Mouse (Mus musculus): ENCODE data around the gene 1600015I10Rik. TPM values are rescaled to one million over a fixed set of nuclear protein-coding genes. Genes with fewer than 3 reads are reported as not detected.
"Not testable (repeated sequence)": the region's sequence is repeated elsewhere in the genome, so short reads cannot be mapped to it uniquely, and the experiment has no call there.

1600015I10Rik gene
- not detected in 2 replicates for polyA plus RNA-seq (2014; fragmentation: Nextera tagmentation; extraction: Ambion mirVana)

DNA sequence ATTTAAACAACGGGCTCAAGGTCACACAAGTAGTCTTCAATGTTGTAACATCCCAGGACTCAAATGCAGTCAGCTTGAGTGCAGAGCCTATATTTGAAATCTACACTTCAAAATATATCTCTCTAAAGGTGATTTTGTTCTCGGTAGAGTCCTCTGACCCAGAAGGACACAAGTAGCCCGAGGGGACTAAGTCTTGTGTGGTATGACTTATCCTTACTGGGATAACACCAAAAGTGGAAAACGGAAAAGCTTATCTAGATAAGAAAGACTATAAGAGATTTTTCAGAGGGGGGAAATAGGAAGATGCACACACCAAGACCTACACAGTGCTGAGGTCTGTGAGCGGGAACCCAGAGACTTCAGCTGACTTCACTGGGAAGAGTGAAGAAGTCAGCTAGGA, at the start of gene 1600015I10Rik:
TSS of gene 1600015I10Rik (plus strand) at position 301 of the 400 bp plus-strand sequence.
- no peak within 1 kb of the TSS for H3K4me3 ChIP-seq (ENCODE audit: low read depth, low read length)
- ATAC-seq (ENCODE audit: low FRiP score) (no peak), DNase-seq (ENCODE audit: low spot score, missing footprints) (no peak)
- H3K9ac ChIP-seq (ENCODE audit: low read length) = no peak within 1 kb of the TSS
- no peak within 1 kb of the TSS for H3K27ac ChIP-seq (ENCODE audit: low read depth, low read length)
- no peaks in the 10 kb centered on the region for H3K27me3 ChIP-seq (ENCODE audit: control insufficient read depth, insufficient read depth, low read length)
- no peak within 1 kb of the TSS for H3K4me2 ChIP-seq
- WGBS = 92% methylated on average over 5 of the region's 5 CpGs
- no peaks in the 10 kb centered on the region for H3K9me3 ChIP-seq (ENCODE audit: control insufficient read depth, low read length)
- no peaks in the 10 kb centered on the region for H3K4me1 ChIP-seq (ENCODE audit: control insufficient read depth, insufficient read depth, low read length)
- H3K36me3 ChIP-seq (ENCODE audit: control insufficient read depth, insufficient read depth, low read length) = no peaks in the 10 kb centered on the region

- Histone ChIP-seq H3K4me1 (ENCODE audit: control insufficient read depth, insufficient read depth, low read length) (no peaks in the 10 kb centered on the region), H3K36me3 (ENCODE audit: control insufficient read depth, insufficient read depth, low read length) (no peaks in the 10 kb centered on the region), H3K9me3 (ENCODE audit: control insufficient read depth, low read length) (no peaks in the 10 kb centered on the region), H3K4me3 (ENCODE audit: low read depth, low read length) (no peak overlapping the region), H3K4me2 (no peak overlapping the region), H3K27ac (ENCODE audit: low read depth, low read length) (no peak overlapping the region), H3K27me3 (ENCODE audit: control insufficient read depth, insufficient read depth, low read length) (no peaks in the 10 kb centered on the region), H3K9ac (ENCODE audit: low read length) (no peak overlapping the region)
- WGBS = 70% methylated on average over 4 of the region's 4 CpGs
- DNase-seq (ENCODE audit: low spot score, missing footprints) (no peak), ATAC-seq (ENCODE audit: low FRiP score) (no peak)
Observed at GRCm38 (mm10) chr6:48894203-48894602, 35.5 kb upstream of the 1600015I10Rik start.

DNA sequence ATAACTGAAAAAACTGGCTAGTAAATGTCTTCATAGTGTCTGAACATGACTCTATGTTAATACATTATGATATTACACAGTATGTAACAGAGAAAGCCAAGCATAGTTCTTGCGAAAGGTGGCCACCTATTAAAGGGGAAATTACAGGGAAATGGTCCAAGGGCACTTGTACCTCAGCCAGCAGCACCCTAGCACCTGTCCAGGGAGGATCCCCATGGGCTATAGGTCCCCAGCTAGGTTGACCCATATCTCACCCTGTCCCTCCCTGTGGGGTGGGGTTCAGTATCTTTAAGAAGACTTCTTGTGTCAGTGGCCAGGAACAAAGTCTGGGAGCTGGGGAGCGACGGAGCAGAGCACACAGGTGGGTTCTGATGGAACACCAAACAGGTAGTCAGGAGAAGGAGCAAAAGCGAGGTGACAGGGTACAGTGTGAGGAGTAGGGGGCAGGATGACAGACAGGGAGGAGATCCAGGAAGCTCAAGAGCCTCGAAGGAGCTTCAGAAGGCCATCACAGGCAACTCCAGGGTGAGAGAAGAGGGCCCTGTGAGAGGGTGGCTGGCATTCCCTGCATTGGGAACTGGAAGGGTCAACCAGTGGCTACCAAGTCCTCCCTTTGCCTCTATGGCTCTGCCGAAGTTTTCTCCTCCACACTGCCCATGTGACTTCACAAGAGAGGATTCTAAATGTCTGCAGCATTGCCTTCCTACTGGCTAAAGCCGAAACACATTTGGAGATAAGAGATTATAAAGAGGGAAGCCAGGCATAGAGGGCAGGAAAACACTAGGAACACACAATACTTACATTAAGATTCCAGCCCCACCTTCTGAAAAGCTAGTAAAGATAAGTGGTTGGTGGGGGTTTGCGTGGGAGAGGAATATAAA, 34.5 kb upstream of the 1600015I10Rik start:
- Histone ChIP-seq H3K27me3 (ENCODE audit: control insufficient read depth, insufficient read depth, low read length) (no peaks in the 10 kb centered on the region), H3K4me1 (ENCODE audit: control insufficient read depth, insufficient read depth, low read length) (no peaks in the 10 kb centered on the region), H3K36me3 (ENCODE audit: control insufficient read depth, insufficient read depth, low read length) (no peaks in the 10 kb centered on the region), H3K27ac (ENCODE audit: low read depth, low read length) (no peak overlapping the region), H3K4me2 (no peak overlapping the region), H3K4me3 (ENCODE audit: low read depth, low read length) (no peak overlapping the region), H3K9ac (ENCODE audit: low read length) (no peak overlapping the region), H3K9me3 (ENCODE audit: control insufficient read depth, low read length) (no peaks in the 10 kb centered on the region)
- no peak for ATAC-seq (ENCODE audit: low FRiP score)
- WGBS = 86% methylated on average over 8 of the region's 8 CpGs
- no peak for DNase-seq (ENCODE audit: low spot score, missing footprints)

- no peak for DNase-seq (ENCODE audit: low spot score, missing footprints)
- no peak overlapping the region for H3K9ac ChIP-seq (ENCODE audit: low read length)
- WGBS = 87% methylated on average over 5 of the region's 5 CpGs
- H3K9me3 ChIP-seq (ENCODE audit: control insufficient read depth, low read length) = no peaks in the 10 kb centered on the region
- no peaks in the 10 kb centered on the region for H3K36me3 ChIP-seq (ENCODE audit: control insufficient read depth, insufficient read depth, low read length)
- no peak for ATAC-seq (ENCODE audit: low FRiP score)
- no peaks in the 10 kb centered on the region for H3K4me1 ChIP-seq (ENCODE audit: control insufficient read depth, insufficient read depth, low read length)
- no peak overlapping the region for H3K4me2 ChIP-seq
- no peak overlapping the region for H3K27ac ChIP-seq (ENCODE audit: low read depth, low read length)
- no peaks in the 10 kb centered on the region for H3K27me3 ChIP-seq (ENCODE audit: control insufficient read depth, insufficient read depth, low read length)
- H3K4me3 ChIP-seq (ENCODE audit: low read depth, low read length) = no peak overlapping the region
Observed at GRCm38 (mm10) chr6:48895941-48896340, 33.8 kb upstream of the 1600015I10Rik start.

DNA sequence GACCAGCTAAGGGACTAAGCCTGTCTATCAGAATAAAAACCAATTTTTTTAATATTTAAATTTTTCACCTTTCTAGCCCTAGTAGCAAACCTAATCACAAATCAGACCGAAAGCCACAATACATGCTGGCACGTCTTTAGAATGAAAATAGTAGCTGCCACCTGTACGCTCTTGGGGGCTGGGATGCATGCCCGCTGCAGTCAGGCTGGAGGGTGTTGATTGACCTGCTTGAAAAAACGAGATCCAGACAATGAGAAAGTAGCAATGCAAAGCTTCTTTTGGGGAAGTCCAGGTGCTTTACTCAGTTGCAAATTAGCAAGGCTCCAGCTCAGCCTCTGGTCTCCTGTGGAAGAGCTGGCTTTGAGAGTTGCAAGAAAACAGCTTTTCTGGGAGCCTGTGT, 32.7 kb upstream of the 1600015I10Rik start:
- H3K4me3 ChIP-seq (ENCODE audit: low read depth, low read length) = no peak overlapping the region
- WGBS = 87% methylated on average over 5 of the region's 5 CpGs
- no peaks in the 10 kb centered on the region for H3K4me1 ChIP-seq (ENCODE audit: control insufficient read depth, insufficient read depth, low read length)
- no peak overlapping the region for H3K4me2 ChIP-seq
- no peak for DNase-seq (ENCODE audit: low spot score, missing footprints)
- no peaks in the 10 kb centered on the region for H3K36me3 ChIP-seq (ENCODE audit: control insufficient read depth, insufficient read depth, low read length)
- H3K27me3 ChIP-seq (ENCODE audit: control insufficient read depth, insufficient read depth, low read length) = no peaks in the 10 kb centered on the region
- no peaks in the 10 kb centered on the region for H3K9me3 ChIP-seq (ENCODE audit: control insufficient read depth, low read length)
- no peak overlapping the region for H3K27ac ChIP-seq (ENCODE audit: low read depth, low read length)
- H3K9ac ChIP-seq (ENCODE audit: low read length) = no peak overlapping the region
- ATAC-seq (ENCODE audit: low FRiP score) = no peak

DNA sequence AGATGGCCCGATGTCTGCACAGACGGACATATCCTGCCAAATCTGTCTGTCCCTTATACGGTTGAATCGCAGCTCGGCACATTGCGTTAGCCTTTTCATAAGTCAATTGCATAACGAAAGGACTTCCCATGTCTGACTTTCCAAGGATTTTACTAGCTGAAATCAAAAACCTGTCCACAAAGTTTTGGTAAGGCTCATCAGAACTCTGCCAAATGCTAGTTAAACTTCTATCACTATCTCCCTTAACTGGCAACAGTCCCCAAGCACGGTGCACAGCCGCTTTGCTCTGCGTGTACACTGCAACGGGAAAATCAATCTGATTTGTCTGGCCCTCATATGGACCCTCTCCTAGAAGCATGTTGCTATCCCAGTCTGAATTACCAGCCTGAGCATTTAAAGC, 28.4 kb upstream of the 1600015I10Rik start:
- H3K4me3 ChIP-seq (ENCODE audit: low read depth, low read length); DNase-seq (ENCODE audit: low spot score, missing footprints); H3K9ac ChIP-seq (ENCODE audit: low read length); H3K4me2 ChIP-seq; H3K4me1 ChIP-seq (ENCODE audit: control insufficient read depth, insufficient read depth, low read length); ATAC-seq (ENCODE audit: low FRiP score); H3K27me3 ChIP-seq (ENCODE audit: control insufficient read depth, insufficient read depth, low read length); H3K36me3 ChIP-seq (ENCODE audit: control insufficient read depth, insufficient read depth, low read length); H3K9me3 ChIP-seq (ENCODE audit: control insufficient read depth, low read length); H3K27ac ChIP-seq (ENCODE audit: low read depth, low read length): not testable (repeated sequence)
- WGBS = 96% methylated on average over 11 of the region's 11 CpGs

GRCm38 (mm10) chr6:48902511-48903406, 26.9 kb upstream of the 1600015I10Rik start:
- WGBS = 89% methylated on average over 17 of the region's 17 CpGs
- ATAC-seq (ENCODE audit: low FRiP score) = no peak

DNA sequence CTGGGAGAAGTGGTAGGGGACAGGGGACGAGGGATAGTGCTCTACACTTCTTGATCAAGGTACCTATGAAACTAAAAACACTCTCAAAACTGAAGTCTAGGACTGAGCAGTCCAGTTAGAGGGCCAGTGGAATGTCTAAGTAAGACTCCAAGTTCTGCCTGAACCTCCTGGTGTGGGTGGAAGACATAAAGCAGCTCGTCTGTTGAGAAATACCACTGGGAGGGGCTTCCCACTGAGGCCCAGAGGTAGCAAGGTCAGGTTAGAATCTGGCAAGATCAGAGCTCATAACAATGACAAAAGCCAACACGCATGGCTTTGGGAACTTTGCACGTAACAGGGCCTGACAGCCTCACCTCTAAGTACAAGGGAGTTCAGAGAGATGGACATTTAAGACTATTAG, 26.3 kb upstream of the 1600015I10Rik start:
- Histone ChIP-seq H3K9me3 (ENCODE audit: control insufficient read depth, low read length) (no peaks in the 10 kb centered on the region), H3K4me2 (no peak overlapping the region), H3K4me1 (ENCODE audit: control insufficient read depth, insufficient read depth, low read length) (no peaks in the 10 kb centered on the region), H3K27me3 (ENCODE audit: control insufficient read depth, insufficient read depth, low read length) (no peaks in the 10 kb centered on the region), H3K27ac (ENCODE audit: low read depth, low read length) (no peak overlapping the region), H3K4me3 (ENCODE audit: low read depth, low read length) (no peak overlapping the region), H3K9ac (ENCODE audit: low read length) (no peak overlapping the region), H3K36me3 (ENCODE audit: control insufficient read depth, insufficient read depth, low read length) (no peaks in the 10 kb centered on the region)
- no peak for ATAC-seq (ENCODE audit: low FRiP score)
- no peak for DNase-seq (ENCODE audit: low spot score, missing footprints)
- 82% methylated on average over 4 of the region's 4 CpGs for WGBS

More at GRCm38 (mm10) chr6:48902511-48903406, 26.9 kb upstream of the 1600015I10Rik start:
- no peaks in the 10 kb centered on the region for H3K4me1 ChIP-seq (ENCODE audit: control insufficient read depth, insufficient read depth, low read length)
- no peak overlapping the region for H3K9ac ChIP-seq (ENCODE audit: low read length)
- H3K27me3 ChIP-seq (ENCODE audit: control insufficient read depth, insufficient read depth, low read length) = no peaks in the 10 kb centered on the region
- DNase-seq (ENCODE audit: low spot score, missing footprints) = no peak
- no peak overlapping the region for H3K4me2 ChIP-seq
- no peaks in the 10 kb centered on the region for H3K9me3 ChIP-seq (ENCODE audit: control insufficient read depth, low read length)
- H3K4me3 ChIP-seq (ENCODE audit: low read depth, low read length) = no peak overlapping the region
- no peak overlapping the region for H3K27ac ChIP-seq (ENCODE audit: low read depth, low read length)
- no peaks in the 10 kb centered on the region for H3K36me3 ChIP-seq (ENCODE audit: control insufficient read depth, insufficient read depth, low read length)

DNA sequence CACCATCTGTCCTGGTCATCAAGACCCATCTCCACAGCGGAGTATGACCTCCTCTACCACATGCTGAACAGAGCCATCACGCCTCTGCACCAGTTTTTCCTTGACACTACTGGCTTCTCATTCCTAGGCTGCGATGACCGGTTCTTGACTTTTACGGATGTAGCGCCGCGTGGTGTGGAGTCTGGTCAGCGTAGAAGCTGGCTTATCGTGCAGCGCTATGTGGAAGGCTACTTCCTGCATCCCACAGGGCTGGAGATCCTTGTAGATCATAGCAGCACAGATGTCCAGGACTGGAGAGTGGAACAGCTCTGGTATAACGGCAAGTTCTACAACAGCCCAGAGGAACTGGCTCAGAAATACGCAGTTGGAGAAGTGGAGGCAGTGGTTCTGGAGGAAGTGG, 24.1 kb upstream of the 1600015I10Rik start:
- H3K4me1 ChIP-seq (ENCODE audit: control insufficient read depth, insufficient read depth, low read length) = no peaks in the 10 kb centered on the region
- H3K27me3 ChIP-seq (ENCODE audit: control insufficient read depth, insufficient read depth, low read length) = no peaks in the 10 kb centered on the region
- no peak overlapping the region for H3K27ac ChIP-seq (ENCODE audit: low read depth, low read length)
- H3K9ac ChIP-seq (ENCODE audit: low read length) = no peak overlapping the region
- no peak overlapping the region for H3K4me2 ChIP-seq
- 95% methylated on average over 13 of the region's 13 CpGs for WGBS
- no peaks in the 10 kb centered on the region for H3K36me3 ChIP-seq (ENCODE audit: control insufficient read depth, insufficient read depth, low read length)
- no peaks in the 10 kb centered on the region for H3K9me3 ChIP-seq (ENCODE audit: control insufficient read depth, low read length)
- no peak overlapping the region for H3K4me3 ChIP-seq (ENCODE audit: low read depth, low read length)
- ATAC-seq (ENCODE audit: low FRiP score) = no peak
- DNase-seq (ENCODE audit: low spot score, missing footprints) = no peak

Measured in midbrain, embryonic 11.5 days (tissue).